Mouse (Mus musculus): ENCODE measurements around the gene Pip5kl1.

Pip5kl1 gene

DNA sequence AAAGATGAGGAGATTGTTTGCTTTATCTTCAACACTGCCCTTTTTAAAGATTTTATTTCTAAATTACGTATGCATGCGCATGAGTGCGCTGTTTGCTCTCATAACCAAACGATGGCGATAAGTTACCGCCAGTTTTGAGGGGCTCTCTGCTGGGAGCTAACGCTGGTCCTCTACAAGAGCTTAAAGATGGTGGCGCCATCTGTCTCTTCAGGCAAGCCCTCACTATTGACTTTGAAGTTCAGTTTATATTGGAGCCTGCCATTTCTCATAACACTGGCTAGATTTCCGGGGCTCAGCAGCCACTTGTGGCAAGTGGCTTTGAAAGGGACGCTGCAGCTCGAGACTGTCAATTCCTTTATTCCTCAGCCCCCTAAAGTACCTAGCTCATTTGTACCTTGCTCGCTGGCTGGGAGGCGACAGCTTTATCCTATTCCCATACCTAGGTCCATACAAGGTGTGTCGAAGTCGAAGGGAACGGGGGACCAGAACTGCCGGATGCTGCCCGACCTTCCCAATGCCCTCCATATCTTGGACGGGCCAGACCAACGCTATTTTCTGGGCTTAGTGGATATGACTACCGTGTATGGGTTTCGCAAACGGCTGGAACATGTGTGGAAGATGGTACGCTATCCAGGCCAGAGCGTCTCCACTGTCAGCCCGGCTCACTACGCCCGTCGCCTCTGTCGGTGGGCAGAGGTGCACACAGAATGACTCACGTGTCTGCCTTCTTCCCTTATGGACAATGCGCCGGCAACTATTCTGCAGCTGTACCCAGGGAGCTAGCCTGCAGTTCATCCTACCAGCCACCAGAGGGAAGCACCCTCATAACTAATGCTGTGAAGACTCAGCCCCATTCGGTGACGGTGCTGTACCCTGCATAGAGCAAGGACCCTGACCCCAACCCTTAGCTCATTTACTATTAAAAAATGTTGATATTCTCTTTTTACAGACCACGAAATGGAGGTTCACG lies 8.5 kb downstream of the Pip5kl1 start:
- in situ Hi-C loops (cut with MboI, MseI): no loop called here

DNA sequence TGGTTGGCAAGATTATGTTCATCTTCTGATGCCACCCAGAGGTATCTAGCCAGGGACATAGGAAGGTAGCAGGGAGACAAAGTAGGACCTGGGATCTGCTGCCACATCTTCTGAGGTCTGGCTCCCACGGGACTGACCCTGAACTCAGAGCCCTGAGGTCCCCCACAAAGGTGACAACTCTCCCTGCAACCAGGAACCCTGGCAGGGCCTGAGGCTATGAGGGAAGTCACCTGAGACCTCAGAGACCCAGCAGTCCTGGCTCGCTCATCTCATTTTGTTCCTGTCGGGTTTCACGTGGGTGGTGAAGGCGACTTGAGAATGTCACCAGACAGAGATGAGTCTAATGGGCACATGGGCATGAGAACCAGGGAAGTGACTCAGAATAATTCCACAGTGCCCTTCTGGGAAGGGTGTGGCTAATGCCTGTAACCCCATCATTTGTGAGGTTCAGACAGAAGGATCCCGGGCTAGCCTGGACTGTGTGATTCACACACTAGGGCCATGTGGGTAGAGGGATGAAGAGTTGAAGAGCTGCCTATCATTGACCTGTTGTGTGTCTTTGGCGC lies 10.6 kb downstream of the Pip5kl1 start:
- in situ Hi-C loops (cut with MboI, MseI): no loop called here

GRCm38 (mm10) chr2:32586871-32587351 lies 12.3 kb downstream of the Pip5kl1 start, which contains the start of gene St6galnac4:
Gene St6galnac4, plus strand, starts transcription at chr2:32587095.
- in situ Hi-C loops (cut with MboI, MseI): no loop called here

DNA sequence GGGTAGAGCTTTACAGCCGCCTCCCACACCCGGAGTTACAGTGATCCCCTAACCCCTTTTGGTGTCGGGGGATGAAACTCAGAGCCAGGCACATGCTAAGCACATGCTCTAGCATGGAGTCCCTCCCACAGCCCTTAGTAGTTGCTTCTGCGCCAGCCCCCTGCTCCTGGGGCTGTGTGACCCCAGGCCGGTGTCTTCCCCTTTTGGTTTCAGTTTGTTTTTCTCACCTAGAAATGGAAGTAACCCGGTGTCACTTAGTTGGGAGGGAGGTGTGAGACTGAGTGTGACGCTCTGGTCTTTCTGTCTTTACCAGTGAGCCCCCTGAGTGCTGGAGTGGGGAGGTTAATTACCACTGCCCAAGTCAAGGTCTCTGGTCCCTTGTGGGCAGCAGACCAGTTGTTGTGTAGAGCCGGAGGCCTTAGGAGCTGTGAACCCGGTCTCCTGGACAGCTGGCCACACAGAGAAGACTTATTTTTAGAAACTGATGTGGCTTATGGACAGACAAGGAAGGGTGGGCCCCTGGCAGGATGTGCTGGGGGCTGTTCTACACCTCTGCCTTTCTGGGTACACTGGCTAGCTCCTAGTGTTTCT lies 13.2 kb downstream of the Pip5kl1 start:
- in situ Hi-C loops (cut with MboI, MseI): no loop called here

DNA sequence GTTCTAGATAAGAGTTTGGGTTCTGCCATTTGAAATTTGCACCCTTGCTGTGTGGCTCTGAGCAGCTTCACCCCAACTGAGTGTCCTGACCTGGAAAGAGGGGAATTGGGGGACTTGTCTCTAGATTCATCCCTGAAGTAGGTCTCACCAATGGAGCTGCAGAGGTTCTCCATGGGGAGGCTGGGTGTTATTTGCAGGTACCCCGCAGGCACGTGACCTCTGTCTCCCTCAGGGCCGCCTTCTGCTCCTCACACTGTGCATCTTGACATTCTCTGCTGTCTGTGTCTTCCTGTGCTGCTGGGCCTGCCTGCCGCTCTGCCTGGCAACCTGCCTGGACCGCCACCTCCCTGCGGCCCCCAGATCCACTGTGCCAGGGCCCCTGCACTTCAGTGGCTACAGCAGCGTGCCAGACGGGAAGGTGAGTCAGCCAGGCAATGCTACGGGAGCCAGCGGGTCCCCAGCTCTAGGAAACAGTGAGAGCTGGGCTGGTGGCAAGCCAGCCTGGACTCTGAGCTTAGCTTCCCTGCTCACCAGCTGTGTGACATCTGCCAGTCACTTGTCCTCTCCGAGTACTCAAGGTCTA lies 14.7 kb downstream of the Pip5kl1 start:
- in situ Hi-C loops (cut with MboI, MseI): no loop called here

- in situ Hi-C loops (cut with MboI, MseI): no loop called here
Observed at GRCm38 (mm10) chr2:32590224-32590623, 15.6 kb downstream of the Pip5kl1 start.

DNA sequence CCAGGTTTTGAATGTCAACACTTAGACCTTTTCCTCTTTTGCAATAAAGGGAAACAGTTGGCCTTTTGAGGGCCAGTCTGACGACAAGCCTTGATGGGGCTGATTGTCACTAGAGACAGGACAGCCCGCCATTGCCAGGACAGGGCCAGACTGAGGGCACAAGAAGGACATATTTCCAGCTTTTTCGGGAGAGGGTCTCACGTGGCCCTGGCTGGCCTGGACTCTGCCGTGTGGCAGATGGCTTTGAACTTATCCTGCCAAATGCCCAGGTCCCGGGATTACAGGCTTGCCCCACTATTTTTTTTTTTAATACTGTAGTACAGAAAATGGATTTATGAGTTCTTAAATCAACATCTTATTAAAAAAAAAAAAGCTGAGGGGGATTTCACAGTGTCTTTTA lies 16.7 kb downstream of the Pip5kl1 start:
- in situ Hi-C loops (cut with MboI, MseI): no loop called here

DNA sequence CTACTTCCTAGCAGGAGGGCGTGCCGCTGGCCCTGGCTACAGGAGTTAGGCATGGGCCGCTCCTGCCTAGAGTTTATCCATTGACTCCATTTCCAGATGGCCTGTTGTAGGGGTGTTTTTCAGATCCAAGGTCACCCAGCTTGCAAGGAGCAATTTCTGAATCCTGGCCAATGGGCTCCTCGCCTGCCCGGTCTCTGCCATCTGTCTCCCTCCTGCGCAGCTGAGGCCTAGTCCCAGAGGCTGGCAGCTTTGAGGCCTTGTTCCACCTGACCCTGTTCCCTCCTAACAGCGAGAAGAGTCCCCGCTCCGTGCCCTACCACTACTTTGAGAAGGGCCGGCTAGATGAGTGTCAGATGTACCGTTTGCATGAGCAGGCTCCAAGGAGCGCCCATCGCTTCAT lies 22.1 kb downstream of the Pip5kl1 start:
- in situ Hi-C loops (cut with MboI, MseI): no loop called here

GRCm38 (mm10) chr2:32597248-32597647 lies 22.7 kb downstream of the Pip5kl1 start:
- in situ Hi-C loops (cut with MboI, MseI): no loop called here

DNA sequence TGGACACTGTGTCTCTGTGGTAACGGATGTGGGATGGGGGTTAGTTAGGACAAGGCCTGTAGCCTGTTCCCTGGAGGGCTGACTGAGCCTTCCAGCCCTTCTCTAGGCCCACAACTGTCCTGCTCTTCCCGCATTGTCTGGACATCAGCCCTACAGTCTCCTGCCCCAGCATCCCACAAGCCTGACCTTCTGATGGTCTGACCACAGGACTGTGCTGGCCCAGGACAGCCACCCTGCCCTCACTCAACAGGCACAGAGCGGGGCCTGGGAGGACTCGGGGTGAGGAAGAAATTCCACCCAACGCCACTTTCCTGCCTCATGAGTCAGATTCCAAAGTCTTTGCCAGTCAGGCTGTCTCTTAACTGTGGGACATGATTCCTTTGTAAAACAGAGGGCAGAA lies 23.1 kb downstream of the Pip5kl1 start:
- in situ Hi-C loops (cut with MboI, MseI): no loop called here

DNA sequence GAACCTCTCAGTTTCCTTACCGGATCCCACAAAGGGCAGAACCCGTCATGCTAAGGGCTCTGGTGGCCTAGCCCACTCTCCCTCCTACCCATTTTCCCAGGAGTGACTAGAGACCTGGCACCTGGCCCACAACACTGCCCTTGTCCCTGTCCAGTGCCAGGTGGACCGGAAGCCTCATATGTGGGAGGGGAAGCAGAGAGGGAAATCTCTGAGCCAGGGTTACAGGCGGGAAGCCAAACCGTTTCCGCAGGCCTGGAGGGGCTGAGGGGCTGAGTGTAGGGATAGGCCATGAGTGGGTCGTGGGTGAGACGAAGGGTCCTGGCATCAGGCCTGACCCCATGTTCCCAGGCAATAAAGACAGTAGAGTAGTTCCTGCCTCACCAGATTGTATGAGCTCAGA lies 23.9 kb downstream of the Pip5kl1 start:
- in situ Hi-C loops (cut with MboI, MseI): no loop called here

- in situ Hi-C loops (cut with MboI, MseI): no loop called here
Observed at GRCm38 (mm10) chr2:32599409-32599808, 24.8 kb downstream of the Pip5kl1 start, which contains the start of gene St6galnac6. Gene St6galnac6, plus strand, starts transcription at chr2:32599709.

DNA sequence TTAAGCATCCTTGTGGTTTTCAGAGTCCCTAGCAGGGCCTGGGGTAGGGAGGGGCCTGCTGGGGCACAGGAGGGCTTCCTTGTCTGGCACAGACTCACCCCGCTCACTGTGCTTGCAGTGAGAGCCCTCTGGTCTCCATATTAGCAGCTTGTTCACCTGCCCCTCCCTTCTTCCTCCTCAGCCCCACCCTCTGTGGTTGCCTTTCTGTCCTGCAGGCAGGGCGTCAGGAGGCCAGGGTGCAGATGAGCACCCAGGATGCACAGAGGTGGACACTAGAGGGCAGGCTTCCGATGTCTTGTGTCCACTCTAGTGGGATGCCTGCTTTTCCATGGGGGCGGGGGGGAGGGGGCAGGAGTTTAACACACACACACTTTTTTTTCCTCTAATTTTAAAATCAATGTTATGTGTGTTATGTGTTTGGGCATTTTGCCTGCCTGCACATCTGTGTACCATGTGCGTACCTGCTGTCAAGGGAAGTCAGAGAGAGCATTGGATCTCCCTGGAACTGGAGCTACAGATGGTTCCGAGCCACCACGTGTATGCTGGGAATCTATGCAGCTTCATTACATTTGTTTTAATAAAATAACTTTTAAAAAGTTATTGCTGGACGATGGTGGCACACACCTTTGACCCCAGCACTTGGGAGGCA lies 26.9 kb downstream of the Pip5kl1 start:
- in situ Hi-C loops (cut with MboI, MseI): loop anchor here (10.0 kb wide), 1 partner anchor 93 kb away; no protein-coding TSS in a partner anchor

DNA sequence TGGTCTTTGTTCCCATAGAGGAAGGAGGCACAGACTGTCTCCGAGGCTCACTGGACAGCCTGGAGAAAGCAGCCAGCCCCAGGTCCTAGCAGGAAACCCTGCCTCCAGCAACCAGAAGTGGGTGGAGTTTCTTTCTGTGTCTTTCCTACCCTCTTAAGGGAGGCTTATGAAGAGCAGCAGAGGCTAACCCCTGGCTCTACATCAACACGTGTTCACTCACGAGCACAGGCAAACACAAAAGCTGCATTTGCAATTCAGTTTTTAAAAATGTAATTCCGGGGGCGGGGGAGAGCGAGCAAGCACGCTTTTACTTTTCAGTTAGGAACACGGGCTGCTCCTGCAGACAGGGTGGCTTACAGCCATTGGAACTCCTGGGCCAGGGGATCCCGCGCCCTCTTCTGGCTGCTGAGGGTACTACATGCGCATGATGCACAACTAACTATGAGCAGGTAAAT lies 28.0 kb downstream of the Pip5kl1 start:
- in situ Hi-C loops (cut with MboI, MseI): loop anchor here (10.0 kb wide), 1 partner anchor 92 kb away; no protein-coding TSS in a partner anchor

DNA sequence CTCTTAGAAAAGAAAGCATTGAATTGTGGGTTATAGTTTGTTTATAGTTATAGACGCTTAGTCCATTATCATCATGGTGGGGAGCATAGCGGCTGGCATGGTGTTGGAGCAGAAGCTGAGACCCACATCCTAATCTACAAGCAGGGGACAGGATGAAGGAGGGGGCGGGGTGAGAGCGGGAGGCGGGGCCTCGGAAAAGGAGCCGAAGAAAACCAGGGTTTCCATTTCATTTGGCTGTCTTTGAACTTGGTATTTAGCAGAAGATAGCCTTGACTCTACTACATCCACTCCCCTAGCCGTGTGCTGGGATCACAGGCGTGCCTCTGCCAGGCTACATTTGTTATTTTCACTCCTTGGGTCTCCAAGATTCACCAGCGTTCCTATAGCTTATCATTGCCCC lies 30.0 kb downstream of the Pip5kl1 start:
- in situ Hi-C loops (cut with MboI, MseI): loop anchor here (10.0 kb wide), 1 partner anchor 90 kb away; no protein-coding TSS in a partner anchor

DNA sequence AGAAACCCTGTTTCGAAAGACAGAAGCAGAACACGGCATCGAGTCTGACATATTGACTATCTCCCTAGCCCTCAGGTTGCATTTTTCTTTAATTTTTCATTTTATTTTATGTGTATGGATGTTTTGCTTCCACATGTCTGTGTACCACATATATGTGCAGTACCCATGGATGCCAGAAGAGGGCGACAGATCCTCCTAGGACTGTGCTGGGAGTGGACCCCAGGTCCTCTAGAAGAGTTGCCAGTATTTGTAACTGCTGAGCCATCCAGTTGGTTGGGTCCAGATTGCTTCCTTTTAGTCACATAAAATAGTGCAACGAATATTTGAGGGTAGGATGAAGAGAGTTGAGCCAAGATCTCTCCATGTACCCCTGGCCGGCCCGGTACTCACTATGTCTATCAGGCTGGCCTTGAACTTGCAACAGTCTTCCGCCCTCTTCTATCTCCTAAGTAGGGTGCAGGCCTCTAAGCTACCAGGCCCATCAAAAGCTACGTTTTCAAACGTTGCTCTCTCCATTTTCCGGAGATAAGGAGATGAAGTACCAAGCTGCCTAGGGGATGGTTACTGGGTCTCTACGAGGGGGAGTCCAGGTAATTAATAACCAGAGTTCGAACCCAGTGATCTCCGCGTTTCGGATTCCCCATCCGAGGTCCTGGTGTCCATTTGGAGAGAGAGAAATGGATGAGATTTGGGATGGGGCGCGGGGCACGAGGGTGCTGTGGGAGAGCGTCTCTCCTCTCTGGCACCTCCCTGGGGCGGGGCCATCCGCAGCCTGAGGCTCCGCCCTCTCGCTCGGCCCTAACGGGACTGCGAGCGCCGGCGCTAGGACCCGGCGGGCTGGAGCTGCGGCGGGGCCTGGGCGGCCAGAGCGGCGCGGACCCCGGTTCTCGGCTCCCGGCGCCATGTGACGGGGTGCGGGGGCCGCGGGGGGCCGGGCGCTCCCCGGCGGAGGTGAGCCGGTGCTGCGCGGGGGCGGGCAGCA lies 31.9 kb downstream of the Pip5kl1 start:
- in situ Hi-C loops (cut with MboI, MseI): loop anchor here (10.0 kb wide), 1 partner anchor 88 kb away; no protein-coding TSS in a partner anchor

DNA sequence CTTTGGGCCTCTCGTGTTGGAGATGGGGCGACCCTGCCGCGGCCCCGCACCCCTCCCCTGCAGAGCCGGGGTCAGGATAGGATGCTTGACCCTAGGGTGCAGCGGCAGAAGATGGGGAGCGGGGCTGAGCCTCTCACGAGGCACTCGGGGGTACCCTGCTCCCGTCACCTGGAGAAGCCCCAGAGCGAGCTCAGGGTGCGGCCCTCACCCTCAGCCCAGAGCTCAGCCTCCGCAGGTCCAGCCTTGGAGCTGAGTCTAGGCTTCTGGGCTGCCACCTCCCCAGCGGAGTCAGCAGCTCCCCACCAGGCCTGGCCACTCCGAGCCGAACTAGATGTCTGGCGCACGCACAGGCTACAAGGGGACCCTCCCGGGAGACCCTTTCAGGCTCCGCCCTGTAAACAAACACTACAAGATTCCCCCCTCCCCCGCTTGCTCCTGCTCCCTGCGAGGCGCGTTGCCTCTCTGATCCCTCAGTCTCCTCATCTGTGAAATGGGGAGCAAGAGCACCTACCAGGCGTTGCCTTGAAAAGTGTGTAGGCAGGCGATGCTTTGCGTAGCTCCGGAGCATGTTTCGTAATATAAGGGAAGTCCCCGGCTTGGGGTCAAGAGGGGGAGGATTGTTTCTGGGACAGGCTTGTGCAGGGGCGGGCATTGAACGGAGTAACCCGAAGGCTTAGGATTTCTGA lies 32.8 kb downstream of the Pip5kl1 start:
- in situ Hi-C loops (cut with MboI, MseI): loop anchor here (10.0 kb wide), 1 partner anchor 87 kb away; no protein-coding TSS in a partner anchor

GRCm38 (mm10) chr2:32608141-32608777 lies 33.7 kb downstream of the Pip5kl1 start:
- in situ Hi-C loops (cut with MboI, MseI): loop anchor here (10.0 kb wide), 1 partner anchor 87 kb away; no protein-coding TSS in a partner anchor
